Mouse (Mus musculus) heart, adult 18-20 months (tissue): ENCODE results near the gene Mlf1. TPM values are rescaled to one million over a fixed set of nuclear protein-coding genes. Genes with fewer than 3 reads are reported as not detected.

ENCODE experiments used
- DNase-seq, 2 experiments: peaks; one replicate each; pipeline ENCODE4 v3.0.0; 2021 to 2022; ENCODE audit warnings: mixed read lengths in 1 of 2
- long read RNA-seq, 2 experiments: library from polyadenylated mRNA; stranded (forward); transcript quantifications; one replicate each; pipeline ENCODE4 v2.0.0; 2021
- total RNA-seq, 2 experiments: library from RNA; stranded (reverse); gene quantifications; 2 replicates each; pipeline ENCODE4 v1.2.3; 2021

Gene Mlf1
- 100 to 1,000 TPM; 166 to 180 TPM for total RNA-seq
- long read RNA-seq, experiment 1, transcript Mlf1-201 (8 exons, 1,113 nt): major isoform, 107 of 123 reads
- long read RNA-seq, experiment 1, transcript Mlf1-202 (7 exons, 1,114 nt): minor isoform, 13 of 123 reads
- long read RNA-seq, experiment 1, partial matches to known transcripts: 1 of 123 reads
- long read RNA-seq, experiment 1, other reads (novel, unspliced or antisense): 2 of 123 reads
- long read RNA-seq, experiment 2, transcript Mlf1-201 (8 exons, 1,113 nt): major isoform, 88 of 111 reads
- long read RNA-seq, experiment 2, transcript Mlf1-202 (7 exons, 1,114 nt): minor isoform, 18 of 111 reads
- long read RNA-seq, experiment 2, partial matches to known transcripts: 2 of 111 reads
- long read RNA-seq, experiment 2, other reads (novel, unspliced or antisense): 3 of 111 reads

DNA sequence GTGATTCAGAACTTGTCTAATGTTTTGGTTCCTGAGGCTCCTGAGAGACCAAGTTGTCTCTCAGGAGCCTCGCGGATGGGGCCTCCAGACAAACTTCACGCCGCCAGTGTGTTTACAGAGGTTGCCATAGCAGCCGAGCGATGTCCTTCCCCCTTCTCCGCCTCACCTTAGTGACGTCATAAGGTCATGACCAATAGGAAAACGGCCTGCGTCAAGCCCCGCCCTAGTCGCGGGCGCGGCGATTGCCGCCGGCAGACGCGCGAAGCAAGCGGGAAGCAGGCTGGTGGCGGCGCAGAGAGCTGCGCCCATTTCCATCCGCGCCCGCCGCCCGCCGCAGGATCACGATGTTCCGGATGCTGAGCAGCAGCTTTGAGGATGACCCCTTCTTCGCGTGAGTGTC is at the start of gene Mlf1:
Gene Mlf1, plus strand, starts transcription at position 226 of the 400 bp plus-strand sequence.
- peak; percentile 92 for DNase-seq

DNA sequence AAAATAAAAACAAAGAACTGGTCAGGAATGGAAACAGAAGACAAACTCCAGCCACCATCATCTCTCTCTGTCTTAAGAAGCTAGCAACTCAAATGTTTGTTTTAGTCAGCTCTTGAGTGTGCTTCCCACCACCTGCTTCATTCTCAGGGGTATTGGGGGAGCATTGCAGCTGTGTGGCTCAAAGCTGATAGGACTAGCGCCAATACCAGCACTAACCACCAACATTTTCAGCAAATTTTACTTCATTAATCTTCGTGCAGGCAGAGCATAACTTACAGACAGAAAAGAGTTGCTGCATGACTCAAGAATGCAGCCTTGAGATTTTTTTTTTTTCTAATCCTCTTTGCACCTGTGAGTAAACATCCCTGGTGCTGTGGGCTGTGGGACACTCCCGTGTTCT is 34.3 kb upstream of the Mlf1 start:
- no peak for DNase-seq

GRCm38 (mm10) chr3:67340921-67341320 is 33.0 kb upstream of the Mlf1 start:
- no peak for DNase-seq

- no peak for DNase-seq
Observed at GRCm38 (mm10) chr3:67343004-67343662, 30.8 kb upstream of the Mlf1 start.

GRCm38 (mm10) chr3:67344599-67344998 is 29.3 kb upstream of the Mlf1 start:
- DNase-seq: peak; percentile 26 to 72

DNA sequence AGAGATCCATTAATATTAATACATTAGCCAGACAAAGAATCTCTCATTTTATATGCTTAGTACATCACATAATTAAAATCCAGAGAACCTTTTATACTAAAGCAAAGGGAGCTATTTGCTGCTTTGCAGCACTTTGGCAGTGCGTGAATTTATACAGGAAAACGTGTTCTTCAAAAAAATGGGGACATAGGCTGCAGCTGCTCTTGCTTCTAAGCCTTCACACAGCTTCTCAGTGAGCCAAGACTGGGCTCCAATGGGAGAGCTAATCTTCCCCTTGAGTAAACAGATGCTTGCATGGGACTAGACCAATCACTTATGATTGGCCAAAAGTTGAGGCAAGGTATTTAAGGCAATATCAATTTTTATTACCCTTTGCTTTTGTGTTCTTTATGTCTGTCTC is 27.2 kb upstream of the Mlf1 start:
- no peak for DNase-seq

- no peak for DNase-seq
Observed at GRCm38 (mm10) chr3:67351406-67352127, 22.3 kb upstream of the Mlf1 start.

- DNase-seq: peak; percentile 25 to 63
Observed at GRCm38 (mm10) chr3:67352128-67352762, 21.7 kb upstream of the Mlf1 start.

- no peak for DNase-seq
Observed at GRCm38 (mm10) chr3:67352763-67353149, 21.1 kb upstream of the Mlf1 start.

GRCm38 (mm10) chr3:67358376-67358775 is 15.5 kb upstream of the Mlf1 start:
- no peak for DNase-seq

- DNase-seq: no peak
Observed at GRCm38 (mm10) chr3:67366087-67366892, 7.6 kb upstream of the Mlf1 start.

DNA sequence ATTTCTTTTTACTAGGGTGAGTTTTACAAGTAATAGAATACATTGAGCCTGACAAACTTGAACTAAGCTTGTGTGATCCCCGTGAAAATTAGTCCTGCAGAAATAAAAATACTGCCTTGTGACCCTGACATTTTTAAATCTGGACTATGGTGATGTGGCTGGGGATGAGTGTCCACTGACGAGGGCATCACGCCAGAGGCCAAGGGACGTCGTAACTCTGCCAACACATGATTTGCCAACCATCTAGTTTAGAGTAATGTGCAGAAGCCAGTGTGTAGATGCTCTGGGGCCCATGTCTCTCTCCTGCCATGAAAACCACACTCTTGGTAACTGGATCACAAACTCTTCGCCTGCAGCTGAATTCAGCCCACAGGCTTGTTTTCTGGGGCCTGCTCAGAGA is 6.4 kb upstream of the Mlf1 start:
- DNase-seq: peak; percentile 60 to 63

DNA sequence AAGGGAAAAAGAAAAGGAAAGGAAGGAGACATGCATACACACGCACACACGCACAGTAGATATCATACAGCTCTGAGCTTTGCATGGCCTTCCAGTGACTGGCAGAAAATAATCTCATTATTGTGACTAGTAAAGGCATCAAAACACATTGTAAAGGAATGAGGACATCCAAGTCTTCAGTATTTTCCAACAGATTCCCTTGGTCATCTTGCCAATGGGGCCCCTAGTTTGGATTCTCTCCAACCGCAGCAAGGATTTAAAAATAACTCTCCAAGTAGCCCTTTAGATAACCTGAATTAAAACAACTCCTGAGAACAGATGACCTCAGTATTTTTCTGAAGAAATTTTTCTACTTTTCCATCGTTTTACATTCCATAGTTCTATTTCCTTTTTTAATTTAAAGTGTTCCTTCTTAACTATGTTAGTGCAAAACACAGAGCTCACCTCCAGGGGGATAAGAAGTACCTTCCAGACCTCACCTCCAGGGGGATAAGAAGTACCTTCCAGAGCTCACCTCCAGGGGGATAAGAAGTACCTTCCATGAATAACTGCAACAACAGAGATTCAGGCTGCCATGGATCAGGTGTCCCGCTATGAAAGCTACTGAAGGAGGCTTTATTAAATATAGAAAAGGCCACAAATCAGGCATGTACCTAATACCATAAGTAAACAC is 4.4 kb upstream of the Mlf1 start:
- peak; percentile 33 to 45 for DNase-seq

- no peak for DNase-seq
Observed at GRCm38 (mm10) chr3:67372194-67372593, 1.7 kb upstream of the Mlf1 start.

DNA sequence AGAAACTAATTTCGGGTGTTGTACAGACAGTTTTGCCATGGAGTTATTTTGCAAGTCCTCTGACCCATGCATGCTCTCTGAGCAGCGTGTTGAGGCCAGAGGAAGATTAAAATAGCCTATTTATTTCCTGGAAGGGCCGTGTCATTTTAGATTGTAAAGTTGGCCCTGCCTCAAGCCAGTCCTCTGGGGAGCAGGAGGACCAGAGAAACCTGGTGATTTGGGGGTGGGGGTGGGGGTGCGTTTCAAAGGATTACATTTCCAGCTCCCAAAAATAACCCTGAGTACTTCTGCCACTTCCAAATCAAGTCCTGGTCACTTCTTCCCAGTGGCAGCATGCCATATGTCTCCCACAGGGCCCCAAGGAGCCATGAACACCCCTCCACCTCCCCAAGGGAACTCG is 1.1 kb upstream of the Mlf1 start:
- DNase-seq: peak; percentile 69 to 71

DNA sequence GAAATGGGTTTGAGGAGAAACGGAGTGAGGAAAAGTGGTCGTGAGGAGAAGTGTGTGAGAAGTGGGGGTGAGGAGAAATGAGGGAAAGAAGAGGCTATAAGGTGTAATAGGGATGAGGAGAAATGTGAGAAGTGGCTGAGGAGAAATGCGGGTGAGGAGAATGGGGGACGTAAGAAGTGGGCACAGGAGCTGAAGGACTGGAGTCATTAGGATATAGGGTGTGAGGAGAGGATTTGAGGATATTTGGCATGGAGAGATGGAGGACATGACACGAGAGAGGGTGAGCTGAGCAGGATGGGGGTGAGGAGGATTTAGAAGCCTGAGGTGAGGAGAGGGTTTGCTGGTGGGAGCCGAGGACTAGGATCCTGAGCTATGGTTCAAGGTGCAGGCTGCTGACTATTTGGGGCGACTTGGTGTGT is 472 bp downstream of the Mlf1 start:
- no peak for DNase-seq

- DNase-seq: no peak
Observed at GRCm38 (mm10) chr3:67375063-67375462, 1.2 kb downstream of the Mlf1 start, which contains the start of gene Gm17402. TSS of gene Gm17402 (minus strand) at chr3:67375163.

GRCm38 (mm10) chr3:67378215-67378614 is 4.3 kb downstream of the Mlf1 start:
- DNase-seq: peak; percentile 50 to 62

- DNase-seq: no peak
Observed at GRCm38 (mm10) chr3:67429338-67429998, 55.6 kb downstream of the Mlf1 start.

GRCm38 (mm10) chr3:67429999-67430380 is 56.1 kb downstream of the Mlf1 start, which contains the start of gene Gfm1:
TSS of gene Gfm1 (plus strand) at chr3:67430096.
- peak; percentile 92 for DNase-seq
